Mouse (Mus musculus): ENCODE measurements at regions not wholly inside any gene's neighbourhood (a gene's known extent, or its start where the extent isn't known, plus 50 kb on each side); places are given as distances from the start of the nearest gene placed in this dataset.

GRCm38 (mm10) chr13:34398847-34399246 lies 53.9 kb upstream of the Slc22a23 start:
- DNase-seq (ENCODE audit: low spot score in 2 of 2): no peak
- intact Hi-C loops (cut with DNase I): no loop called here

DNA sequence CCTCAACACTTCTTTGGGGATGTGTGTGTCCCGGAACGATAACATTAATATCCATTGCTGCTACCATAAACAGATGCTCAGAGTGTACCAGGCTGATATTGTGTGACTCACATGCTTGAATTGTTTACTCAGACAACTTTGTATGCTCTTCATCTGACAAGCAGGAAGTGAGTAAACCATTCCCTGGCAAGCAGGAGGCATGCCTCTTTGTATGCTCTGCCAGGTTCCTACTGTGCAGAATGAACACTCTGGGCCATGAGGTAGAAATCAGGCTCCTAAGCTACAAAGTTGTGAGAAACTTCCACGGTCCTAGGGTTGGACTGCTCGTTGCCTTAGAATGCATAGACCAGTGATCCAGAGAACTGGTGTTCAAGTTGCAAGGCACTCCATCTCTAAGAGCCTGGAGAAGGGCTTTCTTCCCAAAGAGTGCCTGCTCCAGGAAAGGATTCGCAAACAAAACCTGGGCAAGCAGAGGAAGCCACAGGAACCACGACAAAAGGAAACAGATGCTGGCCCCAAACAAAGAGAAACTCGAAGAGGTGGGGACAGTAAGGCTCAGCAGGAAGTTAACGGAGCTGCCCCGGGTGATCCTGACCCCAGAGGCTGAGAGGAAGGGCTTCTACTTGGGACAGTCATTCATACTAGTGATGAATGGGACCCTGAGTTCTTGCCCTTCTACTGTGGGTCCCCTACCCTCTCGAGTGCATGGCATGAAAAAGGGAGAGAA lies 53.2 kb upstream of the Slc22a23 start:
- intact Hi-C loops (cut with DNase I): no loop called here
- no peak for DNase-seq (ENCODE audit: low spot score in 2 of 2)

- no peak for DNase-seq (ENCODE audit: low spot score in 2 of 2)
These were observed 50.5 kb upstream of the Slc22a23 start for GRCm38 (mm10) chr13:34395504-34395903.

GRCm38 (mm10) chr13:34395010-34395409 lies 50.0 kb upstream of the Slc22a23 start:
- no peak for DNase-seq (ENCODE audit: low spot score in 2 of 2)
- intact Hi-C loops (cut with DNase I): no loop called here

More at GRCm38 (mm10) chr13:34395504-34395903, 50.5 kb upstream of the Slc22a23 start:
- intact Hi-C loops (cut with DNase I): no loop called here
